Mouse (Mus musculus): ENCODE results near the gene Dennd1b.

The Dennd1b gene

GRCm38 (mm10) chr1:139079523-139079922 is 116.3 kb downstream of the Dennd1b start:
- in situ Hi-C loops (cut with MboI, MseI), result no loop called here

- in situ Hi-C loops (cut with MboI, MseI), result no loop called here
These were observed 117.5 kb downstream of the Dennd1b start for GRCm38 (mm10) chr1:139080517-139081386.

GRCm38 (mm10) chr1:139083382-139083781 is 120.1 kb downstream of the Dennd1b start:
- in situ Hi-C loops (cut with MboI, MseI), result no loop called here

GRCm38 (mm10) chr1:139087564-139087963 is 124.3 kb downstream of the Dennd1b start:
- in situ Hi-C loops (cut with MboI, MseI), result no loop called here

GRCm38 (mm10) chr1:139090744-139091143 is 127.5 kb downstream of the Dennd1b start:
- in situ Hi-C loops (cut with MboI, MseI), result no loop called here

GRCm38 (mm10) chr1:139091701-139092100 is 128.5 kb downstream of the Dennd1b start:
- in situ Hi-C loops (cut with MboI, MseI), result no loop called here

GRCm38 (mm10) chr1:139092144-139092543 is 128.9 kb downstream of the Dennd1b start:
- in situ Hi-C loops (cut with MboI, MseI), result no loop called here

- in situ Hi-C loops (cut with MboI, MseI), result no loop called here
These were observed 129.5 kb downstream of the Dennd1b start for GRCm38 (mm10) chr1:139092722-139093121.

- in situ Hi-C loops (cut with MboI, MseI), result no loop called here
These were observed 133.1 kb downstream of the Dennd1b start for GRCm38 (mm10) chr1:139096369-139096768.

- in situ Hi-C loops (cut with MboI, MseI), result no loop called here
These were observed 134.9 kb downstream of the Dennd1b start for GRCm38 (mm10) chr1:139098088-139098487.

- in situ Hi-C loops (cut with MboI, MseI), result no loop called here
These were observed 138.5 kb downstream of the Dennd1b start for GRCm38 (mm10) chr1:139101725-139102124.

GRCm38 (mm10) chr1:139108251-139108650 is 145.0 kb downstream of the Dennd1b start:
- in situ Hi-C loops (cut with MboI, MseI), result no loop called here

GRCm38 (mm10) chr1:139122626-139123025 is 159.4 kb downstream of the Dennd1b start:
- in situ Hi-C loops (cut with MboI, MseI), result no loop called here

GRCm38 (mm10) chr1:139139644-139140043 is 176.4 kb downstream of the Dennd1b start:
- in situ Hi-C loops (cut with MboI, MseI), result no loop called here

GRCm38 (mm10) chr1:139145516-139145915 is 182.3 kb downstream of the Dennd1b start:
- in situ Hi-C loops (cut with MboI, MseI), result no loop called here

GRCm38 (mm10) chr1:139146306-139146705 is 183.1 kb downstream of the Dennd1b start:
- in situ Hi-C loops (cut with MboI, MseI), result no loop called here

- in situ Hi-C loops (cut with MboI, MseI), result no loop called here
These were observed 189.8 kb downstream of the Dennd1b start for GRCm38 (mm10) chr1:139153006-139153405.

- in situ Hi-C loops (cut with MboI, MseI), result no loop called here
These were observed 190.3 kb downstream of the Dennd1b start for GRCm38 (mm10) chr1:139153493-139153892.

GRCm38 (mm10) chr1:139156397-139156796 is 193.2 kb downstream of the Dennd1b start:
- in situ Hi-C loops (cut with MboI, MseI), result no loop called here

GRCm38 (mm10) chr1:139161619-139162018 is 198.4 kb downstream of the Dennd1b start:
- in situ Hi-C loops (cut with MboI, MseI), result loop anchor here (5.0 kb wide), 1 partner anchor 324 kb away; no protein-coding TSS in a partner anchor

- in situ Hi-C loops (cut with MboI, MseI), result loop anchor here (5.0 kb wide), 1 partner anchor 326 kb away; no protein-coding TSS in a partner anchor
These were observed 199.6 kb downstream of the Dennd1b start for GRCm38 (mm10) chr1:139162814-139163213.

- in situ Hi-C loops (cut with MboI, MseI), result no loop called here
These were observed 211.0 kb downstream of the Dennd1b start for GRCm38 (mm10) chr1:139174058-139174832.
